Mouse (Mus musculus) kidney, adult 2 months (tissue): ENCODE results near the gene Nsrp1. TPM values are rescaled to one million over a fixed set of nuclear protein-coding genes. Genes with fewer than 3 reads are reported as not detected.

Experiments used
- DNase-seq: peaks from one replicate; pipeline ENCODE4 v3.0.0; 2021
- H3K27ac ChIP-seq: fragments of 200-500 bp; 2 replicates; pipeline ENCODE4 v1.5.1; 2012; ENCODE audit warnings: low read depth, low read length, control low read depth, inconsistent platforms; ENCODE audit not compliant: insufficient read depth
- H3K27me3 ChIP-seq: fragments of 200-500 bp; replicated peaks from 2 replicates; pipeline ENCODE4 v1.6.1; 2012; ENCODE audit warnings: mild to moderate bottlenecking, moderate library complexity, low read length, inconsistent platforms; ENCODE audit not compliant: control insufficient read depth, insufficient read depth
- H3K36me3 ChIP-seq: fragments of 200-500 bp; 2 replicates; pipeline ENCODE4 v1.6.1; 2012; ENCODE audit warnings: mild to moderate bottlenecking, moderate library complexity, low read length, inconsistent platforms; ENCODE audit not compliant: control insufficient read depth, insufficient read depth
- H3K4me1 ChIP-seq: fragments of 200-500 bp; 2 replicates; pipeline ENCODE4 v1.6.1; 2011; ENCODE audit warnings: low read length; ENCODE audit not compliant: control insufficient read depth, insufficient read depth
- H3K4me3 ChIP-seq: fragments of 200-500 bp; 2 replicates; pipeline ENCODE4 v1.5.1; 2011; ENCODE audit warnings: mild to moderate bottlenecking, low read depth, low read length, control low read depth; ENCODE audit not compliant: insufficient read depth
- CTCF ChIP-seq: fragments of 200-500 bp; conservative IDR thresholded peaks from 2 replicates; pipeline ENCODE4 v1.5.1; 2011; ENCODE audit warnings: low read depth, mild to moderate bottlenecking, control low read depth, low read length, moderate library complexity, mixed read lengths; ENCODE audit not compliant: insufficient read depth, insufficient read length
- POLR2A ChIP-seq: fragments of 200-500 bp; IDR thresholded peaks from one replicate; pipeline ENCODE4 v1.6.1; 2011; ENCODE audit warnings: low read depth, low read length, control low read depth
- WGBS: fragments of 180-500 bp; shearing (Covaris S2); methylation state at CpG from one replicate; pipeline ENCODE4 v1.1.7; 2018; 5-methylcytosine and 5-hydroxymethylcytosine counted together
- polyA plus RNA-seq: library from polyadenylated mRNA; depleted of rRNA; stranded (reverse); fragments of >200 nt; gene quantifications from 2 replicates; pipeline ENCODE4 v1.2.3, GENCODE M21; 2012

Nsrp1 gene
- polyA plus RNA-seq, 1 experiment, result 1.8 TPM

DNA sequence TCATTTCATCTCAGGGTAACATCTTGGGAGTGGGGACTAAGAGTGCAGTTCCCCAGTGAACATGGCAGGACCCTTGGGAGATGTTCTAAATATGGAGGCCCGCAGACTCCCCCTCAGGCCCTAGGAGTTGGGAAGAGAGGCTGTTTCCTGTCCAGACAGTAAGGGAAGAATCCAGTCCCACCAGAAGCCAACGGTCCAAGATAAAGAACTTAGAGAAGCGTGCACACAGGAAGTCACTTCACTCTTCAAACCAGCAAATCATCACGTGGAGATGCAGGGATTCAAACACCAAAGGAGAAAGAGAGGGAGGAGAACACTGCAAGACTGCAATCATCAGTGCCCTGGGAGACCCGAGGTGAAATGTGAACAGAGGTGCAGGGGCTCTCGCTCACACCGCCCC lies 18.8 kb upstream of the Nsrp1 start:
- TF ChIP-seq POLR2A (no peak), CTCF (no peak)
- Histone ChIP-seq H3K27me3 (no peaks in the 10 kb centered on the region), H3K4me3 (no peak overlapping the region), H3K36me3 (no peaks in the 10 kb centered on the region), H3K27ac (no peak overlapping the region), H3K4me1 (no peaks in the 10 kb centered on the region; the same call in 1 of the 2 replicates)
- 60% methylated on average over 7 of the region's 7 CpGs for WGBS
- DNase-seq, result no peak

DNA sequence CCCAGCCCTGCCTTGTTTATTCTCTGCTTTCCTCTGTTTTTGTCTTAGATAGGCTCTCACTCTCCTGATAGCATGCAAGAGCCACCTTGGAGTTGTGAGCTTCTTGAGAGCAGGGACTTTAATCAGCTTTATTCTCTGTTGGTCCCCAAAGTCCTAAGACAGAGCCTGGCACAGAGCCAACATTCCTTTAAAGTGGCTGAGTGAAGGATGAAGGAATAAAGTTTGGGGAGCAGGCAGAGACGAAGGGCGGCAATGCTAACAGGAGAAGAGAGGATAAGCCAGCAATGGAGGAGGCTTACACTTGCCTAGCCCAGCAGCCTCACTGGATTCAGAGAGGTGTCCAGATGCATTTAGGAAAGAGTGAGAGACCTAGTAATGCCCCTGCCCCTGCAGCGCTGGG lies 18.3 kb upstream of the Nsrp1 start:
- no peak for DNase-seq
- WGBS, result 65% methylated on average over 3 of the region's 3 CpGs

DNA sequence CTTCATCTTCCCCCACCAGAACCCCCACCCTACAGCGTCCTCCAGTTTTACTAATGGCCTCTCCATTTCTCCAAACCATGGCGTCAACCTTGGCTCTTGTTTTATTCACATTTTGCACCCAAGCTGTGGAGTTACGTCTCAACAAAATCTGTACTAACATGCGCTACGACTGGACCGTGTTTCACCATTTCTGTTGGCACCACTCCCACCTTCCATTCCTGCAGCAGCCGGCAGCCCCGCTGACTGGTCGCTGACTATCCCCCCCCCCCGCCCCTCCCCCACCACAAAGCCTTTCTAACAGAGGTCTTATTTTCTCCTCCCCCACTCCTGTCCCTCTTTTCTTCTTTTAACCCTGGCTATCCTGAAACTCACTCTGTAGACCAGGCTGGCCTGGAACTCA lies 17.0 kb upstream of the Nsrp1 start:
- Histone ChIP-seq H3K4me1 (no peaks in the 10 kb centered on the region), H3K36me3 (no peaks in the 10 kb centered on the region), H3K4me3 (no peak overlapping the region), H3K27me3 (no peaks in the 10 kb centered on the region), H3K27ac (no peak overlapping the region)
- no peak for DNase-seq
- 58% methylated on average over 10 of the region's 10 CpGs for WGBS
- TF ChIP-seq CTCF (no peak), POLR2A (no peak)

More for the DNA sequence above, 18.3 kb upstream of the Nsrp1 start:
- no peaks in the 10 kb centered on the region for H3K36me3 ChIP-seq
- no peak overlapping the region for H3K4me3 ChIP-seq
- TF ChIP-seq POLR2A, result no peak
- no peak for TF ChIP-seq CTCF
- H3K4me1 ChIP-seq, result no peaks in the 10 kb centered on the region; the same call in 1 of the 2 replicates
- H3K27me3 ChIP-seq, result no peaks in the 10 kb centered on the region
- no peak overlapping the region for H3K27ac ChIP-seq

DNA sequence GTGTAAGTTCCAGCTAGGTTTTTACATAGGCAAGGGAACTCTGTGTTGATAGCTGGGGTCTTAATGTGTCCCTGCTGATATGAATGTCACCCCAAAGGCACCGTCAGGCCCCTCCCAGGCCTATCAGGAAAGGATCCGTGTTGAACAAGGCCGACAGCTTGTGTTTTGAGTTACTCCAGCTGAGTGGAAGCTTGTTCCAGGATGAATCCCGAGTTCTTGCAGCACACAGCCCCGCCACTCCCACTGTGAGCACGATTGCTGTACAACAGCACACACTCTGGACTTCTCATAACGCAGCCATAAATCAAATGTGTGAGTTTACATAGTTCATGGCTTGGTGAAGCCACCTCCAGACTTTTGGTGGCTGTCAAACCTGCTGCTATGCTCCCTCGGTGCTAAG lies 15.9 kb upstream of the Nsrp1 start:
- H3K36me3 ChIP-seq, result no peaks in the 10 kb centered on the region
- no peak overlapping the region for H3K27ac ChIP-seq
- 67% methylated on average over 8 of the region's 8 CpGs for WGBS
- DNase-seq, result no peak
- H3K4me1 ChIP-seq, result no peaks in the 10 kb centered on the region
- no peaks in the 10 kb centered on the region for H3K27me3 ChIP-seq
- no peak overlapping the region for H3K4me3 ChIP-seq
- TF ChIP-seq CTCF (no peak), POLR2A (no peak)

DNA sequence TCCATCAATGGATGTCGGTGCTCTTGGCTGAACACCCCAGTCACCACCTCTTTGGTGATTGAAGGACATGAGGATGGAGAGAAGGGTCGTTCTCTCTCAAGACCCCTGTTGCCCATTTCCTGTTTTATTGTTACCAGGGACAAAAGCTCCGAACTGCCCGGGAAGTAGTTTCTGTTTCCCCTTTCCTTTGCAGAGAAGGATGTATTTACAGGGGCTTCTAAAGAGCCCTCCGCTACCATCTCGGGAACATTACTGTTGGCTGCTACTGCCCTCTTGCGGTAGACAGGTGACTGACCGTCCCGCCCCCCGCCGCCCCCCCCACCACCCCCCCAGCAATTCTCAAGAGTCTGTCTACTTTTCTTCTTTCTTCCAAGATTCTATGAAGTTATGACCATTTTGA lies 15.0 kb upstream of the Nsrp1 start:
- Histone ChIP-seq H3K4me3 (no peak overlapping the region), H3K27ac (no peak overlapping the region), H3K4me1 (no peaks in the 10 kb centered on the region), H3K27me3 (no peaks in the 10 kb centered on the region), H3K36me3 (no peaks in the 10 kb centered on the region)
- WGBS, result 1% methylated on average over 11 of the region's 11 CpGs
- no peak for TF ChIP-seq POLR2A
- TF ChIP-seq CTCF, result peak; percentile 46
- peak; percentile 16 for DNase-seq

DNA sequence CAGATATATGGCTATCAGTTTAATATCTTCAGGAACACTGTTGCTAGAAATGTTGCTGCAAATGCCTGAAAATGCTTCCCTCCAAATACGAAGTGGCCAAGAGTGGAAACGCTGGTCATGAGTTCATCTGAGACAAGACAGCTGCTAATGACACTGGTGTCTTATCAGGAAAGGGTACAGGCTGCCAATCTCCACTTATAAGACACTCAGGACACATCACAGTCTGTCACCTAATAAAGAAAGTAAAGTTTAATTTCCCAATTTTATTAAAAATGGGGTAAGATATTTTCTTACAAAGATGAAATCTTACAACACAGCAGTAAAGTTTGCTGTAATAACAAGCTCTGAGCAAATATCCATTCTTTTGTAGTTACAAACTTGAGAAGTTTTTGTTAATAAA lies 10.9 kb upstream of the Nsrp1 start:
- Histone ChIP-seq H3K36me3 (no peaks in the 10 kb centered on the region), H3K4me1 (no peaks in the 10 kb centered on the region), H3K27me3 (no peaks in the 10 kb centered on the region), H3K4me3 (no peak overlapping the region), H3K27ac (no peak overlapping the region)
- no peak for TF ChIP-seq CTCF
- no peak for TF ChIP-seq POLR2A
- DNase-seq, result no peak
- 63% methylated on average over 2 of the region's 2 CpGs for WGBS

DNA sequence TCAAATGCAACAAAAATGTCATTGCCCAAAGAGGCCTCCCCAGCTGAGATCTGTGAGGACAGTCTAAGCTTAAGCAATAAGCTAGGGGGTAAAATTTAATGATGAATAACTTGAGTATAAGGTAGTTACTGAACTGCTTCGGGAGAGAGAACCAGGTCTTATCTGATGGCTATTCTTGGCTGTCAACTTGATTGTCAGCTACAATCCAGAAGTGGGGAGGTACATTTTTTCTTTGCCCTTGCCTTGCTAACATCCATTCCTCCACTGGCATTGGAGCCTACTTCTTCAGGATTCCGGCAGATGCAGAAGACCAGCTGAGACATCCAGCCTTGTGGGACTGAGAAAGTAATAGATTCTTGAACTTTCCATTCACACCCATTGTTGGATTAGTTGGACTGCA lies 8.8 kb upstream of the Nsrp1 start:
- no peak for DNase-seq
- TF ChIP-seq POLR2A (no peak), CTCF (no peak)
- 86% methylated on average over 2 of the region's 2 CpGs for WGBS

More for the DNA sequence above, 8.8 kb upstream of the Nsrp1 start:
- Histone ChIP-seq H3K4me3 (no peak overlapping the region), H3K4me1 (no peaks in the 10 kb centered on the region), H3K36me3 (no peaks in the 10 kb centered on the region), H3K27me3 (no peaks in the 10 kb centered on the region), H3K27ac (no peak overlapping the region)
